Mouse (Mus musculus) cerebellum, adult 2 months (tissue): ENCODE measurements around the gene Scd4. TPM values are rescaled to one million over a fixed set of nuclear protein-coding genes. Genes with fewer than 3 reads are reported as not detected.

Source experiments
- DNase-seq, 2 experiments: peaks; one replicate each; pipeline ENCODE4 v3.0.0; 2021
- H3K27ac ChIP-seq: fragments of 200-500 bp; 2 replicates; pipeline ENCODE4 v1.5.1; 2012; ENCODE audit warnings: low read length, control low read depth, inconsistent platforms; ENCODE audit not compliant: insufficient read depth
- H3K27me3 ChIP-seq: fragments of 200-500 bp; 2 replicates; pipeline ENCODE4 v1.6.1; 2012; ENCODE audit warnings: inconsistent platforms, mild to moderate bottlenecking, low read length, moderate library complexity; ENCODE audit not compliant: control insufficient read depth, insufficient read depth
- H3K4me1 ChIP-seq: fragments of 200-500 bp; 2 replicates; pipeline ENCODE4 v1.6.1; 2011; ENCODE audit warnings: low read length; ENCODE audit not compliant: control insufficient read depth, insufficient read depth
- H3K4me3 ChIP-seq: fragments of 200-500 bp; replicated peaks from 2 replicates; pipeline ENCODE3; 2011; ENCODE audit warnings: mild to moderate bottlenecking, low read depth, low read length, control low read depth; ENCODE audit not compliant: insufficient read depth
- CTCF ChIP-seq: fragments of 200-500 bp; IDR thresholded peaks from 2 replicates; pipeline ENCODE4 v1.5.1; 2011; ENCODE audit warnings: low read depth, mild to moderate bottlenecking, control low read depth, low read length, moderate library complexity, borderline replicate concordance; ENCODE audit not compliant: insufficient read depth
- POLR2A ChIP-seq: fragments of 200-500 bp; IDR thresholded peaks from 2 replicates; pipeline ENCODE4 v1.6.1; 2011; ENCODE audit warnings: low read length, control low read depth, borderline replicate concordance; ENCODE audit not compliant: insufficient read depth
- WGBS: fragments of 180-500 bp; shearing (Covaris S2); methylation state at CpG from one replicate; pipeline ENCODE4 v1.1.7; 2018; 5-methylcytosine and 5-hydroxymethylcytosine counted together
- polyA plus RNA-seq: library from polyadenylated mRNA; depleted of rRNA; stranded (reverse); fragments of >200 nt; gene quantifications from 2 replicates; pipeline ENCODE4 v1.2.3, GENCODE M21; 2012; rRNA removed

Scd4 gene
- polyA plus RNA-seq, 1 experiment, result 0.18 TPM

GRCm38 (mm10) chr19:44388475-44389428, 55.9 kb downstream of the Scd4 start:
- peak; percentile 75; the same call in 1 of the 2 replicates for TF ChIP-seq POLR2A
- no peak for TF ChIP-seq CTCF

GRCm38 (mm10) chr19:44389507-44389906, 56.6 kb downstream of the Scd4 start:
- 58% methylated on average over 1 of the region's 1 CpGs for WGBS
- no peak for DNase-seq
- no peak overlapping the region for H3K4me3 ChIP-seq
- no peaks in the 10 kb centered on the region for H3K27me3 ChIP-seq
- H3K27ac ChIP-seq, result no peak overlapping the region
- no peak for TF ChIP-seq CTCF
- TF ChIP-seq POLR2A, result no peak
- peaks cover 6% of the 10 kb centered on the region for H3K4me1 ChIP-seq

More at GRCm38 (mm10) chr19:44388475-44389428, 55.9 kb downstream of the Scd4 start:
- DNase-seq, result peak; percentile 91 to 94
- 2% methylated on average over 41 of the region's 41 CpGs for WGBS
- peaks cover under 1% of the 10 kb centered on the region for H3K4me1 ChIP-seq
- peak overlapping the region; percentile 80 for H3K4me3 ChIP-seq
- H3K27ac ChIP-seq, result peak overlapping the region; percentile 83
- no peaks in the 10 kb centered on the region for H3K27me3 ChIP-seq

- Histone ChIP-seq H3K4me3 (no peak overlapping the region), H3K4me1 (peaks cover 17% of the 10 kb centered on the region), H3K27me3 (no peaks in the 10 kb centered on the region), H3K27ac (no peak overlapping the region)
- TF ChIP-seq CTCF (no peak), POLR2A (no peak)
- WGBS, result 91% methylated on average over 4 of the region's 4 CpGs
- DNase-seq, result no peak
These were observed 59.0 kb downstream of the Scd4 start for GRCm38 (mm10) chr19:44391856-44392255.

DNA sequence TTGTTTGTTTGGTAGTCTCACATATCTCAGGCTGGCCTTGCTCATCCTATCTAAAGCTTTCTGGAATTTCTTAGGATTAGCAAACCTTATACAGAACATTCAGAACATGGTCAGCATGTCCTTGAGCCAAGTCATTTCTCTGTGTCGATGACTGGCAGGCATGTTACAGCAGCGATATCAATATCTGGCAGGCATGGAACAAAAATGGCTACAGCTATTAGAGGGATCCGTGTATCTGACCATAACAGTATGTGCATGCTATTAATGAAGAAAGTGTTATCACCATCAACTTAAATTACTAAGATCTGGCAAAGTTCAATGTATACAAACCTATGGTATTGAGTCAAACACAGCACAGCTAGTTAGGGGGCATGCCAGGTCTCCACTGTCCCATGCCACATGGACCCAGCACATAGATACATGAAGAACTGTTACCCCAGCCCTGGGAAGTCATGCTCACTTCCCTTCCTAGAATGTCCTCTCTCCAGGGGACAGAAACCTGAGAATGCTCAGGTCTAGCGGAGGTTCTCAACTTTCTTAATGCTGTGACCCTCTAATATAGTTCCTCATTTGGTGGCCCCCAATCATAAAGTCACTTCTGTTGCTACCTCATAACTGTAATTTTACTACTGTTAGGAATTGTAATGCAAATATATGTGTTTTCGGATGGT, 59.6 kb downstream of the Scd4 start:
- whole genome bisulfite sequencing, result 81% methylated on average over 5 of the region's 5 CpGs
- TF ChIP-seq CTCF, result no peak

DNA sequence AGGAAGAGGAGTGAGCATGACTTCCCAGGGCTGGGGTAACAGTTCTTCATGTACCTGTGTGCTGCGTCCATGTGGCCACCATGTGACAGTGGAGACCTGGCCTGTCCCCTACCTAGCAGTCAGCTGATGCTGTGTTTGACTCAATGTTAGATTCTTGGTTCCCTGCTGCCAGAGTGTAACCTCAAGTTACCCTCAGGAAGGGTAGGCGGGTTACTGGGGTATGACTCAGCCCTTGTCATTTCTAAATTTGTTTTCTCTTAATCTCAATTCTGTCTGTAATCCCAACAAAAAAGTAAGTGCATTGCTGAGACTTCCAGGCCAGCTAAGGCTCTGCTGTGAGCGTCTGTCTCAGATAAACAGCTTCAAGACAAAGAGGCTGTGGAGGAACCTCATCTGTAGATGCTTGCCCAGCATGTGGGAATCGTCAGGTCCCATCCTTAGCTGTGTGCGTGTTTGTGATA, 61.1 kb downstream of the Scd4 start:
- Histone ChIP-seq H3K27ac (no peak overlapping the region), H3K27me3 (no peaks in the 10 kb centered on the region), H3K4me3 (no peak overlapping the region), H3K4me1 (peaks cover 30% of the 10 kb centered on the region)
- no peak for DNase-seq
- TF ChIP-seq POLR2A, result no peak
- TF ChIP-seq CTCF, result no peak
- 67% methylated on average over 5 of the region's 5 CpGs for WGBS

More for the DNA sequence above, 59.6 kb downstream of the Scd4 start:
- Histone ChIP-seq H3K27me3 (no peaks in the 10 kb centered on the region), H3K27ac (no peak overlapping the region), H3K4me3 (no peak overlapping the region), H3K4me1 (peaks cover 21% of the 10 kb centered on the region)
- DNase-seq, result no peak

DNA sequence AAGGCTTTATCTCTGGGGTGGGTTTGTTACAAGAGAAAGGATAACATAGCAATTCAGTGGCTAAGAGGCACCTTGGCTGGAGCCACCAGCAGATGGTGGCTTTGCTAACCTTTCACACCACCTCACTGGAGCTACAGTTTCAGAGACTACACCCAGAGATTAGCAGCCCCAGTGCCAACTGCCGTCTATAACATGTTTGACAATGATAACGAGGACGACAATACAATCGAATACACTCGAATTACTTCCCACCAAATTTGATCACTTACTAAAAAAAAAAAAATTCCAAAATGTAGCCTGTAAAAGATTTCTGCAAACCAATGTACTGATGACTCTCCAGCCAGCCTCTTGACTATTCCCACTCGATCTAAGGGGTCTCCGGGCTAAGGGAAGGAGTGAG, 62.1 kb downstream of the Scd4 start:
- H3K27me3 ChIP-seq, result no peaks in the 10 kb centered on the region
- H3K4me3 ChIP-seq, result no peak overlapping the region
- DNase-seq, result peak in 1 of 2 experiments; percentile 45
- TF ChIP-seq POLR2A (no peak), CTCF (no peak)
- no peak overlapping the region for H3K27ac ChIP-seq
- WGBS, result 46% methylated on average over 7 of the region's 7 CpGs
- H3K4me1 ChIP-seq, result peaks cover 38% of the 10 kb centered on the region

Other genes starting within 250 kb of the Scd4 start
- 78.8 and 82.7 TPM in 2 replicates for gene Chuk, start 225.6 kb upstream of the Scd4 start, polyA plus RNA-seq
- gene Cwf19l1, start 197.2 kb upstream of the Scd4 start, polyA plus RNA-seq, result 26.3 and 28.8 TPM in 2 replicates
- gene Bloc1s2, start 186.6 kb upstream of the Scd4 start, polyA plus RNA-seq, result 81.0 and 82.4 TPM in 2 replicates
- gene Pkd2l1, start 140.7 kb upstream of the Scd4 start, polyA plus RNA-seq, result 5.3 and 8.2 TPM in 2 replicates
- gene Scd3, start 129.8 kb upstream of the Scd4 start, polyA plus RNA-seq, result 20.5 and 20.9 TPM in 2 replicates
- 695 and 743 TPM in 2 replicates for gene Scd2, start 39.4 kb upstream of the Scd4 start, polyA plus RNA-seq
- gene Scd1, start 74.8 kb downstream of the Scd4 start, polyA plus RNA-seq, result 151 and 160 TPM in 2 replicates
- gene Wnt8b, start 160.4 kb downstream of the Scd4 start, polyA plus RNA-seq, result 0.38 and 0.47 TPM in 2 replicates
- 0.57 and 0.62 TPM in 2 replicates for gene Sec31b, start 212.8 kb downstream of the Scd4 start, polyA plus RNA-seq
- not detected in 2 replicates for gene Gm20538, start 219.7 kb downstream of the Scd4 start, polyA plus RNA-seq
- gene Ndufb8, start 222.3 kb downstream of the Scd4 start, polyA plus RNA-seq, result 798 and 861 TPM in 2 replicates
- 26.2 and 26.7 TPM in 2 replicates for gene Hif1an, start 229.8 kb downstream of the Scd4 start, polyA plus RNA-seq